Mouse (Mus musculus) myocyte (in vitro differentiated cells): ENCODE data around the gene H13. TPM values are rescaled to one million over a fixed set of nuclear protein-coding genes. Genes with fewer than 3 reads are reported as not detected.

Experiments used
- H3K27me3 ChIP-seq: one replicate; pipeline ENCODE4 v1.6.1; 2011; ENCODE audit not compliant: control insufficient read depth, insufficient read depth, insufficient read length
- H3K36me3 ChIP-seq: one replicate; pipeline ENCODE4 v1.6.1; 2011; ENCODE audit not compliant: control insufficient read depth, insufficient read depth
- H3K4me2 ChIP-seq: one replicate; pipeline ENCODE4 v1.6.1; 2011; ENCODE audit warnings: low read depth, control low read depth
- H3K4me3 ChIP-seq: one replicate; pipeline ENCODE4 v1.5.1; 2011; ENCODE audit warnings: mild to moderate bottlenecking, control low read depth, moderate library complexity
- H3K79me2 ChIP-seq: one replicate; pipeline ENCODE4 v1.6.1; 2011; ENCODE audit not compliant: control insufficient read depth, insufficient read depth
- H3ac ChIP-seq: one replicate; pipeline ENCODE4 v1.6.1; 2011; ENCODE audit not compliant: control insufficient read depth, insufficient read length
- CEBPB ChIP-seq: IDR thresholded peaks from 2 replicates; pipeline ENCODE4 v1.6.1; 2011; ENCODE audit warnings: mild to moderate bottlenecking, moderate library complexity; ENCODE audit not compliant: poor library complexity, insufficient read depth, severe bottlenecking
- E2F4 ChIP-seq: IDR thresholded peaks from one replicate; pipeline ENCODE4 v1.6.1; 2011; ENCODE audit warnings: mild to moderate bottlenecking, control low read depth, moderate library complexity; ENCODE audit not compliant: insufficient read depth
- MAX ChIP-seq: IDR thresholded peaks from one replicate; pipeline ENCODE4 v1.6.1; 2011; ENCODE audit warnings: low read depth, mild to moderate bottlenecking, control low read depth
- MYOD1 ChIP-seq, 3 experiments: IDR thresholded peaks; one replicate each; pipeline ENCODE4 v1.6.1; 2011; ENCODE audit warnings: control low read depth in 2 of 3, low read depth in 2 of 3, mild to moderate bottlenecking in 2 of 3, moderate library complexity in 1 of 3; ENCODE audit not compliant: insufficient read length in 2 of 3, control insufficient read depth in 1 of 3
- MYOG ChIP-seq, 3 experiments: IDR thresholded peaks; one replicate each; pipeline ENCODE4 v1.6.1; 2011; ENCODE audit warnings: control low read depth in 2 of 3, low read depth in 2 of 3, mild to moderate bottlenecking in 2 of 3; ENCODE audit not compliant: insufficient read length in 2 of 3, control insufficient read depth in 1 of 3, insufficient read depth in 1 of 3
- POLR2A ChIP-seq: IDR thresholded peaks from one replicate; pipeline ENCODE4 v1.6.1; 2011; ENCODE audit warnings: low read depth, mild to moderate bottlenecking, control low read depth, moderate library complexity; ENCODE audit not compliant: insufficient read length
- POLR2AphosphoS2 ChIP-seq: IDR thresholded peaks from one replicate; pipeline ENCODE4 v1.6.1; 2011; ENCODE audit warnings: low read depth, control low read depth; ENCODE audit not compliant: insufficient read length
- REST ChIP-seq: IDR thresholded peaks from one replicate; pipeline ENCODE4 v1.6.1; 2011; ENCODE audit warnings: mild to moderate bottlenecking, control low read depth, moderate library complexity; ENCODE audit not compliant: insufficient read depth, insufficient read length
- SRF ChIP-seq: IDR thresholded peaks from one replicate; pipeline ENCODE4 v1.6.1; 2011; ENCODE audit warnings: low read depth; ENCODE audit not compliant: control insufficient read depth, insufficient read length
- TCF12 ChIP-seq: IDR thresholded peaks from one replicate; pipeline ENCODE4 v1.6.1; 2011; ENCODE audit warnings: mild to moderate bottlenecking, control low read depth; ENCODE audit not compliant: poor library complexity, insufficient read depth, severe bottlenecking
- TCF3 ChIP-seq: IDR thresholded peaks from one replicate; pipeline ENCODE4 v1.6.1; 2011; ENCODE audit warnings: low read depth, control low read depth; ENCODE audit not compliant: insufficient read length
- USF1 ChIP-seq: IDR thresholded peaks from one replicate; pipeline ENCODE4 v1.6.1; 2011; ENCODE audit warnings: low read depth, mild to moderate bottlenecking, control low read depth, moderate library complexity
- polyA plus RNA-seq: library from polyadenylated mRNA; unstranded; fragments of >200 nt; fragmentation: generic; extraction: Trizol; gene quantifications from one replicate; pipeline ENCODE4 v1.2.1, GENCODE M21; 2012; ENCODE audit warnings: missing spikeins

H13 gene
- polyA plus RNA-seq, 1 experiment = 190 TPM

DNA sequence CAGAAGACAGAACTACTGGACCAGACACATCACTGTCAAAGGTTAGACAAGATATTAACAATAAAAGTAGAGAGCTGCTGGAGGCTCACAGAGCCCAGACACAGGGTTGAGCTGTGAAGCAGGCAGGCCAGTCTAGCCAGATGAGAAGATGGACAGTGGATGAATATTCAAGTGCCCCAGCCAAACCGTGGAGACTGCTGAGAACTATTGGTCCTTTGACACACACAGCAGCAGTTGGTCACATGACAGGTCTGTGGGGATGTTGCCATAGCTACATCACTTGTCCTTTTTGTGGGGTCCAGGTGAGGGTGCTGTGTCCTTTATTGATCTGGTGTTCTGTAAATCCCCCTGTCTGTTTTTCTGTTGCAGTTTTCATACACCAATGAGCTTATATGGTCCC lies 44.0 kb upstream of the H13 start:
- TF ChIP-seq MYOD1 (IDR thresholded peaks at IDR 0.05; ENCODE audit: control insufficient read depth in 1 of 3, insufficient read length in 2 of 3, low read depth in 2 of 3) (no peak), USF1 (peak; percentile 71)
- H3K79me2 ChIP-seq = peaks cover 19% of the 10 kb centered on the region
- no peak overlapping the region for H3ac ChIP-seq
- H3K36me3 ChIP-seq = no peaks in the 10 kb centered on the region
- H3K4me3 ChIP-seq = no peak overlapping the region
- no peaks in the 10 kb centered on the region for H3K27me3 ChIP-seq
- no peak overlapping the region for H3K4me2 ChIP-seq

DNA sequence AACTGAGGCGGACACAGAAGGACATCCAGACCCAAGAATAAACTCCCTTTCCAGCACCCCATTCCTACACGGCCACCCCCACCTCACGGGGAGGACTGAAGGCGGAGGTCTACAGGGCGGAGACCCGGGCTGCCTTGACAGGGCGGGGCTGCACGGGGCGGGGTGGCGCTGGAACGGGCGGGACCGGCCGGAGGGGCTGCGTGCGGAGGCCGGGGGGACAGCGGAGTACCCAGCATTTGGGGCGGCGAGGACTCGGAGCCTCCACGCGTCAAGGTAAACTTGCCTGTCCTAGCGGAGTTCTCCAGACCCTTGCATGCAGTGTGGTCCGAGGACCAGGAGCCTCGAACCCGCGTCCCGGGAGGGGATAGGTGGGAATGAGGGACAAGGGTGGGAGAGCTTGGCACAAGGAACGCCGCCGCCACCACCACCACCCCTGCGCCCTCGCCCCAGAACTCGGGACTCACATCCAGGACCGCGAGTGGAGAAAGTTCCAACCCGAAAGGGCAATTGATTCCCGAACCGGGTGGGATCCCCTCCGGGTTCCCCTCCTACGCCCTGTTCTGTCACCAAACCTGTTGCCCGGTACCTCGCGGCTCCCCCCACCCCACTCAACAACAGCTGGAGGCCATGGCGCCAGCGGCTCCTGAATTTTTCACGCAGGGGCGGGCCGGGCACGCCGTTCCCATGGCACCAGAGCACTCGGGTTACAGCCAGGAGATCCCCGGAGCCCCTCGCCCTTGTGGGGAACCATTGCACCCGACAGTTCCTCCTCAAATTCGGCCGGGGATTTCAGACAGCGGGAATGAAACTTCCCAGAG lies 42.3 kb upstream of the H13 start, which contains the start of gene Rem1:
TSS of gene Rem1 (plus strand) at position 178 of the 818 bp plus-strand sequence.
- Histone ChIP-seq H3K79me2 (peaks cover 23% of the 10 kb centered on the region), H3K36me3 (no peaks in the 10 kb centered on the region), H3ac (peak within 1 kb of the TSS; percentile 37), H3K4me3 (peak within 1 kb of the TSS; percentile 87), H3K4me2 (peak within 1 kb of the TSS; percentile 85), H3K27me3 (no peaks in the 10 kb centered on the region)
- peak; percentile 25 for TF ChIP-seq POLR2AphosphoS2
- peak in 2 of 3 experiments; percentile 35 to 71 for TF ChIP-seq MYOD1 (IDR thresholded peaks at IDR 0.05; ENCODE audit: control insufficient read depth in 1 of 3, insufficient read length in 2 of 3, low read depth in 2 of 3)
- TF ChIP-seq MYOG (IDR thresholded peaks at IDR 0.05; ENCODE audit: control insufficient read depth in 1 of 3, insufficient read depth in 1 of 3, insufficient read length in 2 of 3, low read depth in 2 of 3) = peak in 2 of 3 experiments; percentile 56 to 72
- TF ChIP-seq POLR2A = peak; percentile 74
- no peak for TF ChIP-seq SRF
- no peak for TF ChIP-seq USF1

DNA sequence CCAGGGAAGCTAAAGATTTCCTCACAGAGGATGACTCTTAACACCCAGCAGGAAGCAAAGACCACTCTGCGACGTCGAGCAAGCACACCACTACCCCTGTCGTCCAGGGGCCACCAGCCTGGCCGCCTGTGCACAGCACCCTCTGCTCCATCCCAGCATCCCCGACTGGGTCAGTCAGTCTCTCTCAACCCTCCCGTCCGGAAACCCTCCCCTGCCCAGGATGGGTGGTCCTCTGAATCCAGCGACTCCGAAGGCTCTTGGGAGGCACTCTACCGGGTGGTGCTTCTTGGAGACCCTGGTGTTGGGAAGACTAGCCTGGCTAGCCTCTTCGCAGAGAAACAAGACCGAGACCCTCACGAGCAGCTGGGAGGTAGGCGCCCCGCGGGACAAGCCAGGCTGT lies 41.2 kb upstream of the H13 start:
- TF ChIP-seq POLR2A (peak; percentile 35), TCF12 (no peak)
- no peaks in the 10 kb centered on the region for H3K27me3 ChIP-seq

DNA sequence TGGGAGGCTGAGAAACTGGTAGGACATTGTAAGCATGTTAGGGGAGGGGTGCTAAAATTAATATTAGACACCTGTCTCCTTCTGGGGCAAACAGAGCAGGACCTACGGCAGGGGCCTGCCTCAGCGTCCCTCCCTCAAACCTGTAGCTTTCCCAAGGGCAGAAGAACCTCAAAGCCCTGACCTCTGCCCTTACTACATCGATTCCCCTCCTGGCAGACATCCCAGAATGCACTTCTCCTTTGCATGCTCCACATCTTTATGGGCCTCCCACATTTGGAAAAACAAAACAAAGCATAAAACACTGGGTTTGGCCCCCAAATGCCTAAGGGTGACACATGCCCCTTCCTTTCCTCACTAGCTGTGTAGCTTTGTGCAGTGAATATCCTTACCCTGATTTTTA lies 40.0 kb upstream of the H13 start:
- Histone ChIP-seq H3K4me3 (peak overlapping the region; percentile 87), H3K4me2 (peak overlapping the region; percentile 85), H3K36me3 (no peaks in the 10 kb centered on the region), H3ac (no peak overlapping the region), H3K79me2 (peaks cover 23% of the 10 kb centered on the region), H3K27me3 (no peaks in the 10 kb centered on the region)
- no peak for TF ChIP-seq POLR2A
- no peak for TF ChIP-seq SRF
- TF ChIP-seq MYOG (IDR thresholded peaks at IDR 0.05; ENCODE audit: control insufficient read depth in 1 of 3, insufficient read depth in 1 of 3, insufficient read length in 2 of 3, low read depth in 2 of 3) = no peak
- no peak for TF ChIP-seq USF1
- TF ChIP-seq POLR2AphosphoS2 = no peak
- no peak for TF ChIP-seq TCF3
- TF ChIP-seq E2F4 = no peak

More for the DNA sequence above, 41.2 kb upstream of the H13 start:
- Histone ChIP-seq H3K79me2 (peaks cover 23% of the 10 kb centered on the region), H3K4me2 (peak overlapping the region; percentile 85), H3ac (peak overlapping the region; percentile 37), H3K4me3 (peak overlapping the region; percentile 87), H3K36me3 (no peaks in the 10 kb centered on the region)

DNA sequence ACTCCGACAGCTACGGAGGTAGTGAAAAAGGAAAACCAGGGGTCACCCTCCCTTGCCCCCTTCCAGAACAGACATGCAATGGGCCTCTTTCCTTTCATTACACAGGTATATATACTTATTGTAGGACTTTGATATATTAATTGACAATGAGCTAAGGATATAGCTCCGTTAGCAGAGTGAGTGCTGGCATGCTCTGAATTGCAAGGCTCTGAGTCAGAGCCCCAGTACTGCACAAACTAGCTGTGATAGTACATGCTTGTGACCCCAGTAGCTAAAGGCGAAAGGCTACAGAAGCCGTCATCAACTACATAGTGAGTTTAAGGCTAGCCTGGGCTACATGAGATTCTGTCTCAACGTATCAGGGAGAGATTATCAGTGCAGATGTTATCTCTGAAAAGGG lies 39.4 kb upstream of the H13 start:
- Histone ChIP-seq H3K79me2 (peaks cover 23% of the 10 kb centered on the region), H3K4me3 (peak overlapping the region; percentile 87), H3K36me3 (no peaks in the 10 kb centered on the region), H3K4me2 (peak overlapping the region; percentile 85), H3ac (no peak overlapping the region), H3K27me3 (no peaks in the 10 kb centered on the region)
- TF ChIP-seq POLR2AphosphoS2 (no peak), POLR2A (no peak), CEBPB (no peak), TCF12 (no peak), MYOG (IDR thresholded peaks at IDR 0.05; ENCODE audit: control insufficient read depth in 1 of 3, insufficient read depth in 1 of 3, insufficient read length in 2 of 3, low read depth in 2 of 3) (no peak), MYOD1 (IDR thresholded peaks at IDR 0.05; ENCODE audit: control insufficient read depth in 1 of 3, insufficient read length in 2 of 3, low read depth in 2 of 3) (no peak), REST (no peak), TCF3 (no peak), E2F4 (no peak), MAX (no peak), SRF (no peak), USF1 (no peak)
